Mouse (Mus musculus) liver, embryonic 12.5 days (tissue): ENCODE measurements around the gene Alx1. TPM values are rescaled to one million over a fixed set of nuclear protein-coding genes. Genes with fewer than 3 reads are reported as not detected.

Experiments
- ATAC-seq: fragments of 200-750 bp; cut with Nextera tagmentation; 2 replicates; pipeline ENCODE4 v1.8.0; 2017; ENCODE audit warnings: moderate number of reproducible peaks, mild to moderate bottlenecking, moderate library complexity
- H3K27ac ChIP-seq: fragments of 300-500 bp; sonication (generic); 2 replicates; pipeline ENCODE4 v1.5.1; 2016; ENCODE audit warnings: mild to moderate bottlenecking
- H3K27me3 ChIP-seq: fragments of 300-500 bp; sonication (generic); replicated peaks from 2 replicates; pipeline ENCODE4 v1.6.1; 2016; ENCODE audit warnings: mild to moderate bottlenecking, moderate library complexity
- H3K36me3 ChIP-seq: fragments of 300-500 bp; sonication (generic); 2 replicates; pipeline ENCODE4 v1.6.1; 2016; ENCODE audit warnings: mild to moderate bottlenecking, moderate library complexity
- H3K4me1 ChIP-seq: fragments of 300-500 bp; sonication (generic); 2 replicates; pipeline ENCODE4 v1.6.1; 2016
- H3K4me2 ChIP-seq: fragments of 300-500 bp; sonication (generic); 2 replicates; pipeline ENCODE4 v1.6.1; 2016; ENCODE audit warnings: mild to moderate bottlenecking, moderate library complexity
- H3K4me3 ChIP-seq: fragments of 300-500 bp; sonication (generic); 2 replicates; pipeline ENCODE4 v1.5.1; 2016; ENCODE audit warnings: mild to moderate bottlenecking, moderate library complexity
- H3K9ac ChIP-seq: fragments of 300-500 bp; sonication (generic); 2 replicates; pipeline ENCODE4 v1.6.1; 2016; ENCODE audit warnings: mild to moderate bottlenecking, moderate library complexity
- H3K9me3 ChIP-seq: fragments of 300-500 bp; sonication (generic); replicated peaks from 2 replicates; pipeline ENCODE4 v1.6.1; 2016; ENCODE audit warnings: mild to moderate bottlenecking, moderate library complexity
- WGBS: fragments of 180-500 bp; shearing (Covaris S2); methylation state at CpG from one replicate; pipeline ENCODE4 v1.1.7; 2016; ENCODE audit not compliant: insufficient replicate concordance; 5-methylcytosine and 5-hydroxymethylcytosine counted together
- polyA plus RNA-seq: library from polyadenylated mRNA; unstranded; fragments of >200 nt; fragmentation: Nextera tagmentation; extraction: Ambion mirVana; gene quantifications from 2 replicates; pipeline ENCODE4 v1.2.1, GENCODE M21; 2016

Gene Alx1
- polyA plus RNA-seq, 1 experiment from 2014 or later: 0.17 TPM

DNA sequence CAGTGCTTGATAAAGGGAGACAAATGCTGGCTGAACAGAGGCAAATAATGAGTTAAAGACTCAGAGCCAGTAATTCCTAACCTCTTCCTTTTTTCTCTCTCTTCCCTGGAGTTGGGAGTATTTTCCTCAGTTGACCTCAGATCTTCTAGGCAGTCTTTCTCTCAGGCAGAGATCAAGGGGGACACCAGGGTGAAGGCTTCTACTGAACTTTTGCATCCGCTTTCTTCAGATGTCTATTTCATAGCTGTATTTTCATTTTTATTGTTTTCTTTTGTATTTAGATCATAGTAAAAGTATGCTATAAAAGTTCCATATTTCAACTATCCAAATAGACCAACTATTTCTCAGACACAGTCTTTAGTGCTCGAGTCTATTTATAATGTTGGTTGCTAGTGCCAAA, 27.5 kb downstream of the Alx1 start:
- Histone ChIP-seq H3K4me2 (no peak overlapping the region), H3K9ac (no peak overlapping the region), H3K27me3 (no peaks in the 10 kb centered on the region), H3K36me3 (no peaks in the 10 kb centered on the region), H3K4me1 (no peaks in the 10 kb centered on the region), H3K9me3 (no peaks in the 10 kb centered on the region), H3K4me3 (no peak overlapping the region), H3K27ac (no peak overlapping the region)
- WGBS: 43% methylated on average over 2 of the region's 2 CpGs
- ATAC-seq: no peak

DNA sequence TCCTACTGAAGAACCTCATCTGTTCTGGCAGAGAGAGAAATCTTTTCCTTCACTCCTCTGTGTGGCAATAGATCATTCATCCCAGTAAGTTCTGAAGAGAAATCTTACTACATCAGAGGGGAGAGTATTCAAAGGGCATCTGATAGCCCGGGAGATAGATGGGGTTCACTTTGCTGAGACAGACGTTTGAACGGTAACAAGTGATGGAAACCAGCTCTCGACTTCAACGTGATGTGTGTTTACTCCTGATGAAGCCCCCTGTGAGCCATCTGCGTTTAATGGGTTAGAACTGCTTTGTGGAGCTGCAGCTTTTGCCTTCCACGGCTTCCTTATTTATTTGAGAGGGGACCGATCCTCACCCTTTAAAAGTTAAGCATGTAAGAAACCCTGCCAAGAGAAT, 29.1 kb downstream of the Alx1 start:
- H3K27me3 ChIP-seq: no peaks in the 10 kb centered on the region
- H3K36me3 ChIP-seq: no peaks in the 10 kb centered on the region
- no peaks in the 10 kb centered on the region for H3K9me3 ChIP-seq
- no peak for ATAC-seq
- no peak overlapping the region for H3K27ac ChIP-seq
- WGBS: 33% methylated on average over 8 of the region's 8 CpGs
- H3K4me3 ChIP-seq: no peak overlapping the region
- no peak overlapping the region for H3K4me2 ChIP-seq
- no peaks in the 10 kb centered on the region for H3K4me1 ChIP-seq
- H3K9ac ChIP-seq: no peak overlapping the region

DNA sequence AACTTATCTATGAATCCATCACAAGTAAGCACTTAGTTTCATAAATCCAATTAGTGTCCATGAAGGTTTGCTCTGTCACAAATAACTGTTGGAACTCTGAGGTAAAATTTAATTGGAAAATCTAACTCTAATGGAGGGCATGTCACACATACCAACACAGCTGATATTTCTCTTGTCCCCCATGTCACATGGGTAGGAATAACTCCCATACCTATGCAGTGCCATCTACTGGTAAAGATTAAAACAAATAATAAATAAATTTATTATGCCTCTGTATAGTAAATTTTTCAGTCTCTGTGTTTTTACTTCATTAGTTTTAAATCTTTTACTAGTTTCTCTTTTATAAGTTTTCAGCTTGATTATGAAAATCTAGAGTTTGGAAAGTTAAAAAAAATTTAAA, 30.4 kb downstream of the Alx1 start:
- no peaks in the 10 kb centered on the region for H3K9me3 ChIP-seq
- H3K27me3 ChIP-seq: no peaks in the 10 kb centered on the region

DNA sequence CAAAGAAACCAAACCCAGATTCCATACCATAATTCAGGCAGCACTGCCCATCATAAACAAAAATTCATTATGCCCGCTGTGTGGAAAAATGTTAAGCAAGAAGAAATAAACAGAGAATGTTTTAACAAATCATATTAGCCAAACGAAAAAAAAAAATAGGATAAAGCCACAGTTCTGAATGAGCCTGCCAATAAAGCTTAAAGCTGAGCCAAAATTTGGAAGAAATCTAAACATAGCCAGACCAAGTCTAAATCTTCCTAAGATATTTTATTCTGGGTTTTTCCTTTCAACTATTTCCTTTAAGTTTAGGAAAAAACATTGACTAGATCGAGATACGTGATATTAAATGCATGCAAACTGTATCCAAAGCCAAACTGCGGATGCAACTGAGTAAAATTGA, 54.9 kb downstream of the Alx1 start:
- no peaks in the 10 kb centered on the region for H3K27me3 ChIP-seq
- no peak overlapping the region for H3K4me2 ChIP-seq
- H3K27ac ChIP-seq: no peak overlapping the region
- no peaks in the 10 kb centered on the region for H3K36me3 ChIP-seq
- no peaks in the 10 kb centered on the region for H3K9me3 ChIP-seq
- no peaks in the 10 kb centered on the region for H3K4me1 ChIP-seq
- no peak for ATAC-seq
- no peak overlapping the region for H3K4me3 ChIP-seq
- WGBS: 71% methylated on average over 5 of the region's 5 CpGs
- H3K9ac ChIP-seq: no peak overlapping the region

More for the DNA sequence above, 30.4 kb downstream of the Alx1 start:
- Histone ChIP-seq H3K4me2 (no peak overlapping the region), H3K36me3 (no peaks in the 10 kb centered on the region), H3K4me1 (no peaks in the 10 kb centered on the region), H3K4me3 (no peak overlapping the region), H3K27ac (no peak overlapping the region), H3K9ac (no peak overlapping the region)
- ATAC-seq: no peak

DNA sequence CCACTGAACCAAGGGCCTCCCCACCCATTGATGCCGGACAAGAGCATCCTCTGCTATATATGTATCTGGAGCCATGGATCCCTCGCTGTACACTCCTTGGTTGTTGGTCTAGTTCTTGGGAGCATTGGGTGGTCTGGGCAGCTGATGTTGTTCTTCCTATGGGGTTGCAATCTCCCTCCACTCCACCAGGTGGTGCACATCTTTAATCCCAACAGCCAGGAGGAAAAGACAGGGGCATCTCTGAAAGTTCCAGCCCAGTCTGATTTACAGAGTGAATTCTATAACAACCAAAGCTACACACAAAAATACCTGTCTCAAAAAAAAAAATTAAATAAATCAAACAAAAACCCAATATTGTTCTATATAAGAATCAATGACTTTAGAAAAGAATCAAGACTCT, 70.4 kb downstream of the Alx1 start:
- Histone ChIP-seq H3K4me2 (no peak overlapping the region), H3K36me3 (no peaks in the 10 kb centered on the region), H3K27me3 (no peaks in the 10 kb centered on the region), H3K9me3 (no peaks in the 10 kb centered on the region), H3K4me1 (no peaks in the 10 kb centered on the region), H3K27ac (no peak overlapping the region), H3K4me3 (no peak overlapping the region), H3K9ac (no peak overlapping the region)
- ATAC-seq: no peak
- 58% methylated on average over 2 of the region's 2 CpGs for WGBS

Other genes with a start within 250 kb of the Alx1 start
- not detected in 2 replicates for gene Lrriq1, start 206.1 kb upstream of the Alx1 start, polyA plus RNA-seq